Mouse (Mus musculus) retina, embryonic 14.5 days (tissue): ENCODE data around the gene Gm21776.
"Not testable (repeated sequence)": the region's sequence is repeated elsewhere in the genome, so short reads cannot be mapped to it uniquely, and the experiment has no call there.

Experiments used
- DNase-seq: peaks from one replicate; pipeline ENCODE4 v3.0.0-alpha.2; 2015; ENCODE audit warnings: low spot score

Gm21776 gene

DNA sequence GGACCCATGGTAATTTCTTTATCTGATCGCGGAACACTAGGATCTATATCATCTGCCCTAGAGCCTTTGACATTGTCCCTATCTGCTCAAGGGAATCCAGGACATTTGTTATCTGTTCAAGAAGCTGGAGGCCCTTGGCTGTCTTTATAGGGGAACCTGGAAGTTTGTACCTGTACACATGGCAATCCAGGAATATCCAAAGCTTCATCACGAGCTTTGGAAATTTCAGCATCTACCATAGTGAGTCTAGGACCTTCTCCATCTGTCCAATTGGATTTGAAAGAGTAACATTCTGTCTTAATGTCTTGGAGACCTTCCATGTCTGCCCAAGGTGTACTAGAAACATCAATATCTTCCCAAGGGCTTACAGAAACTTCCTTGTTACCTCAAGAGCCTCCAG, at the start of gene Gm21776:
TSS of gene Gm21776 (plus strand) at position 301 of the 400 bp plus-strand sequence.
- not testable (repeated sequence) for DNase-seq
